Mouse (Mus musculus): ENCODE results near the gene Magi2.

DNA sequence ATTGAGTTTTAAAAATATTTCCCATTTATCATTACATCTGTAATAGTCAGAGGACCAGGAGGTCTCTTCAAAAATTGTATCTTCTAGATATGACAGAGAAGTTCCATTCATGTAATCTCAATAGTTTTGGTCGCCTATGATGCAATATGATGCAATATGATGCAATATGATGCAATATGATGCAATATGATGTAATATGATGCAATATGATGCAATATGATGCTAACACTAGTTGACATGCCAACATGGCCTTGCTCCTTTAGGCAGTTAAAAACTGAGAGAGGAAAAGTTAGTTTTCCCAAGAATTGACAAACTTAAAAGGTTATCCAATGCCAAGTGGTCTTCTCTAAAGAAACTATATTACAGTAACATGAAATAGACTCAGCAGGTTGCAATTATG lies 83.0 kb downstream of the Magi2 start:
- TF ChIP-seq CTCF (IDR thresholded peaks at IDR 0.05; ENCODE audit: control insufficient read depth, insufficient read depth, insufficient read length) (no peak), MAX (IDR thresholded peaks at IDR 0.05) (no peak), MYOG (IDR thresholded peaks at IDR 0.05; ENCODE audit: control insufficient read depth, extremely low read depth, insufficient read length) (no peak), USF1 (IDR thresholded peaks at IDR 0.05; ENCODE audit: low read depth) (no peak)

All from C2C12 (cell line).